Mouse (Mus musculus): Measurements from ENCODE around the gene Mydgf.

GRCm38 (mm10) chr17:56229943-56230342 is 46.2 kb upstream of the Mydgf start:
- TF ChIP-seq CTCF (IDR thresholded peaks at IDR 0.05; ENCODE audit: control insufficient read depth, insufficient read depth, low read length) (no peak), POLR2A (IDR thresholded peaks at IDR 0.05; ENCODE audit: borderline replicate concordance, control insufficient read depth, low read depth, low read length) (no peak)

Data from bone marrow, adult 2 months (tissue).